Mouse (Mus musculus) intestine, embryonic 16.5 days (tissue): ENCODE data around the gene Gm20388. TPM values are rescaled to one million over a fixed set of nuclear protein-coding genes. Genes with fewer than 3 reads are reported as not detected.

Source experiments
- ATAC-seq: fragments of 200-750 bp; cut with Nextera tagmentation; 2 replicates; pipeline ENCODE4 v1.8.0; 2017; ENCODE audit warnings: moderate TSS enrichment, moderate library complexity
- H3K27ac ChIP-seq: fragments of 300-500 bp; sonication (generic); 2 replicates; pipeline ENCODE4 v1.5.1; 2014; ENCODE audit warnings: mild to moderate bottlenecking, low read length
- H3K27me3 ChIP-seq: fragments of 300-500 bp; sonication (generic); replicated peaks from 2 replicates; pipeline ENCODE4 v1.6.1; 2014; ENCODE audit warnings: low read length, control low read depth, mixed read lengths; ENCODE audit not compliant: control insufficient read depth, insufficient read depth
- H3K36me3 ChIP-seq: fragments of 300-500 bp; sonication (generic); 2 replicates; pipeline ENCODE4 v1.6.1; 2014; ENCODE audit warnings: low read length, control low read depth; ENCODE audit not compliant: control insufficient read depth, insufficient read depth
- H3K4me1 ChIP-seq: fragments of 300-500 bp; sonication (generic); 2 replicates; pipeline ENCODE4 v1.6.1; 2014; ENCODE audit warnings: low read length, control low read depth, mixed read lengths; ENCODE audit not compliant: control insufficient read depth, insufficient read depth
- H3K4me2 ChIP-seq: fragments of 300-500 bp; sonication (generic); 2 replicates; pipeline ENCODE4 v1.6.1; 2014; ENCODE audit warnings: low read depth, low read length, control low read depth
- H3K4me3 ChIP-seq: fragments of 300-500 bp; sonication (generic); 2 replicates; pipeline ENCODE4 v1.5.1; 2014; ENCODE audit warnings: mild to moderate bottlenecking, low read length
- H3K9ac ChIP-seq: fragments of 300-500 bp; sonication (generic); 2 replicates; pipeline ENCODE4 v1.6.1; 2014; ENCODE audit warnings: low read depth, low read length
- H3K9me3 ChIP-seq: fragments of 300-500 bp; sonication (generic); 2 replicates; pipeline ENCODE4 v1.6.1; 2016; ENCODE audit warnings: low read length, control low read depth; ENCODE audit not compliant: control insufficient read depth
- WGBS: fragments of 180-500 bp; shearing (Covaris S2); extraction: QIAGEN DNeasy Blood & Tissue Kit; methylation state at CpG from one replicate; pipeline ENCODE4 v1.1.7; 2014; 5-methylcytosine and 5-hydroxymethylcytosine counted together
- polyA plus RNA-seq: library from polyadenylated mRNA; unstranded; fragments of >200 nt; fragmentation: Nextera tagmentation; extraction: Ambion mirVana; gene quantifications from 2 replicates; pipeline ENCODE4 v1.2.1, GENCODE M21; 2015

Gm20388 gene
- polyA plus RNA-seq, 1 experiment from 2014 or later: 5.8 TPM

- Histone ChIP-seq H3K4me2 (no peak overlapping the region), H3K27ac (no peak overlapping the region), H3K27me3 (no peaks in the 10 kb centered on the region), H3K4me1 (no peaks in the 10 kb centered on the region; the same call in 1 of the 2 replicates), H3K4me3 (no peak overlapping the region), H3K9ac (no peak overlapping the region), H3K9me3 (no peaks in the 10 kb centered on the region), H3K36me3 (no peaks in the 10 kb centered on the region)
- 93% methylated on average over 4 of the region's 4 CpGs for whole genome bisulfite sequencing
- no peak for ATAC-seq
Observed at GRCm38 (mm10) chr8:119925428-119925827, 14.8 kb downstream of the Gm20388 start.

GRCm38 (mm10) chr8:119926474-119926873 is 15.8 kb downstream of the Gm20388 start:
- no peaks in the 10 kb centered on the region for H3K9me3 ChIP-seq
- WGBS: 75% methylated on average over 2 of the region's 2 CpGs
- no peak overlapping the region for H3K4me3 ChIP-seq
- no peak overlapping the region for H3K4me2 ChIP-seq
- H3K27ac ChIP-seq: no peak overlapping the region
- H3K36me3 ChIP-seq: no peaks in the 10 kb centered on the region
- H3K9ac ChIP-seq: no peak overlapping the region
- H3K27me3 ChIP-seq: no peaks in the 10 kb centered on the region
- no peaks in the 10 kb centered on the region; the same call in 1 of the 2 replicates for H3K4me1 ChIP-seq
- ATAC-seq: no peak

GRCm38 (mm10) chr8:119927422-119928092 is 16.9 kb downstream of the Gm20388 start:
- 48% methylated on average over 6 of the region's 6 CpGs for WGBS
- Histone ChIP-seq H3K4me2 (no peak overlapping the region), H3K36me3 (no peaks in the 10 kb centered on the region), H3K27ac (no peak overlapping the region), H3K9me3 (no peaks in the 10 kb centered on the region), H3K27me3 (no peaks in the 10 kb centered on the region), H3K4me1 (no peaks in the 10 kb centered on the region), H3K9ac (no peak overlapping the region), H3K4me3 (no peak overlapping the region)
- peak; percentile 65; the same call in 1 of the 2 replicates for ATAC-seq

DNA sequence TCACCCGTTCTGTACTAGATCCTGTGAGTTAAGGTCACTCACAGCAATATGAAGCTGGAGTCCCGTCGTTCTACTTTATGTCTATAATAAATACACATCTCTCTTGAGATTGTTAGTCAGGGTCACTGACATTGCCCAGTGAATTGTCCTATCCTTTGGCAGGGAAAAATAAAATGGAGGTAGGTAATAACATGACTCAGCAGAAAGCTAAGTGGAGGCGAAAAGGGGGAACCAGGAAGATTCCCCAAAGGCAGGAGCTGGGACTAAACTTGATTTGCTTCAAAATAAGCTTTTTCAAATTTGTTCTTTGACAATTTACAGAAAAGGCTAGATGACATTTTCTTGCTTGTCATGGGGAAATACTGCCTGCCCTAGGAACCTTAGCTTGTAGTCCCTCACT is 20.7 kb downstream of the Gm20388 start:
- H3K27me3 ChIP-seq: no peaks in the 10 kb centered on the region
- 0 out of 2 replicates have a peak, but pooled peaks cover 4% of the 10 kb centered on the region for H3K4me1 ChIP-seq
- H3K4me3 ChIP-seq: no peak overlapping the region
- H3K9ac ChIP-seq: no peak overlapping the region
- H3K27ac ChIP-seq: no peak overlapping the region
- H3K36me3 ChIP-seq: 0 out of 2 replicates have a peak, but pooled peaks cover 2% of the 10 kb centered on the region
- no peak overlapping the region for H3K4me2 ChIP-seq
- WGBS: 60% methylated on average over 4 of the region's 4 CpGs
- no peaks in the 10 kb centered on the region for H3K9me3 ChIP-seq
- no peak for ATAC-seq

- no peak overlapping the region for H3K27ac ChIP-seq
- WGBS: 91% methylated on average over 4 of the region's 4 CpGs
- no peak overlapping the region for H3K4me3 ChIP-seq
- H3K27me3 ChIP-seq: no peaks in the 10 kb centered on the region
- peaks cover 6% of the 10 kb centered on the region; the same call in 1 of the 2 replicates for H3K36me3 ChIP-seq
- no peak for ATAC-seq
- no peak overlapping the region for H3K4me2 ChIP-seq
- no peaks in the 10 kb centered on the region for H3K9me3 ChIP-seq
- no peak overlapping the region for H3K9ac ChIP-seq
- 0 out of 2 replicates have a peak, but pooled peaks cover 4% of the 10 kb centered on the region for H3K4me1 ChIP-seq
Observed at GRCm38 (mm10) chr8:119933681-119934080, 23.0 kb downstream of the Gm20388 start.

GRCm38 (mm10) chr8:119935541-119935940 is 24.9 kb downstream of the Gm20388 start:
- Histone ChIP-seq H3K4me1 (peaks cover 9% of the 10 kb centered on the region; the same call in 1 of the 2 replicates), H3K36me3 (peaks cover 6% of the 10 kb centered on the region; the same call in 1 of the 2 replicates), H3K9me3 (no peaks in the 10 kb centered on the region), H3K27me3 (no peaks in the 10 kb centered on the region), H3K4me3 (no peak overlapping the region), H3K9ac (no peak overlapping the region), H3K27ac (no peak overlapping the region), H3K4me2 (no peak overlapping the region)
- WGBS: 76% methylated on average over 6 of the region's 6 CpGs
- no peak for ATAC-seq

DNA sequence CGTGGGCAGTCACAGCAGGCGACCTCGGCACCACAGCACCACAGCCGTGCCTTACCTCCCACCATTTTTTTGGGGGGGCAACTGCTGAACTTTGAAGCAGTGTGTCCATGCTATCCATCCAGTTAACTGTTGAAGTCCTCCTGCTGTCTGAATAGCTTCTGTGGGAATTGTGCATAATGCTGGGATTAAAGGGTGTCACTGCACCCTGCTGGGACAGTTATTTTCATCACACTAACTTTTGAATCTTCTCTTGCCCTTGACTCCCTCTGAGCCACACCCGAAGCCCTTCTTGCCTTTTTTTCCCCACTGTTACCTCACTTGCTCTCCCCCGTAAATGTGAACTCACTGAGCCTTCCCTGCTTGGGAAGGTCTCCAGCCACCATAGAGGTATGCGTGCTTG is 27.8 kb downstream of the Gm20388 start:
- WGBS: 81% methylated on average over 7 of the region's 7 CpGs

DNA sequence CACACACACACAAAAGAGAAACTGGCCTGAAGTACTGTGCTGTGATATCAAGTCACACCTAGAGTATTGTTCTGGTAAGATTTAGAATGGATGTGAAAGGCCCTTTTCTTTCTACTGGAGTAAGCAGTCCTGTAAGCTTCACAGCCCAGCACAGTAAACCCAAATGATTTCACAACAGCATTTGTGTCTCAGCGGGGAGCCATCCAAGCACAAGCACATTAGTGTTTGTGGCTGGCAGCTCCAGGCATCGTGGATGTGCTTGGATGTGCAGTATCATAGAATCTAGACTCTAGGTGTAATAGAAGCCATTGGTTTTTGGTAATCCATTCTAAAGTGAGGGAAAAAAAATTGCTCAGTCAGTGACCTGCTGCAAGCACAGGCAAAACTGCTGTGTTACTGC is 28.7 kb downstream of the Gm20388 start:
- no peak overlapping the region for H3K9ac ChIP-seq
- peaks cover 7% of the 10 kb centered on the region; the same call in 1 of the 2 replicates for H3K4me1 ChIP-seq
- H3K27me3 ChIP-seq: no peaks in the 10 kb centered on the region
- H3K9me3 ChIP-seq: no peaks in the 10 kb centered on the region
- no peak overlapping the region for H3K27ac ChIP-seq
- WGBS: 92% methylated on average over 2 of the region's 2 CpGs
- no peak for ATAC-seq
- peaks cover 17% of the 10 kb centered on the region for H3K36me3 ChIP-seq
- H3K4me3 ChIP-seq: no peak overlapping the region
- H3K4me2 ChIP-seq: no peak overlapping the region

More for the DNA sequence above, 27.8 kb downstream of the Gm20388 start:
- Histone ChIP-seq H3K4me2 (no peak overlapping the region), H3K27me3 (no peaks in the 10 kb centered on the region), H3K36me3 (peaks cover 17% of the 10 kb centered on the region), H3K9ac (no peak overlapping the region), H3K27ac (no peak overlapping the region), H3K9me3 (no peaks in the 10 kb centered on the region), H3K4me1 (peaks cover 6% of the 10 kb centered on the region; the same call in 1 of the 2 replicates), H3K4me3 (no peak overlapping the region)
- no peak for ATAC-seq

DNA sequence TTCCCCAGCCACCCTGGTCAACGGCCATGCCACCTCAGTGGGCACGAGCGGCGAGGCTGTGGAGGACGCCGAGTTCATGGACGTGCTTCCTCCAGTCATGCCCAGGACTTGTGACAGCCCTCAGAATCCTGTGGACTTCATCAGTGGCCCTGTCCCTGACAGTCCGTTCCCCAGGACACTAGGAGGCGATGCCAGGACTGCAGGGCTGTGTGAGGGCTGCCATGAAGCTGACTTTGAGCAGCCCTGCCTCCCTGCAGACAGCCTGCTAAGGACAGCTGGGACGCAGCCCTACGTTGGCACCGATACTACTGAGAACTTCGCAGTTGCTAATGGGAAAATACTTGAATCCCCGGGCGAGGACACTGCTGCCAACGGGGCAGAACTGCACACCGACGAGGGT is 30.8 kb downstream of the Gm20388 start:
- Histone ChIP-seq H3K36me3 (peaks cover 17% of the 10 kb centered on the region), H3K4me3 (no peak overlapping the region), H3K9me3 (no peaks in the 10 kb centered on the region), H3K4me2 (no peak overlapping the region), H3K27me3 (no peaks in the 10 kb centered on the region), H3K9ac (no peak overlapping the region), H3K27ac (no peak overlapping the region), H3K4me1 (peaks cover 9% of the 10 kb centered on the region)
- no peak for ATAC-seq
- 96% methylated on average over 18 of the region's 18 CpGs for WGBS
